Mouse (Mus musculus) liver, adult (tissue): ENCODE measurements at regions not wholly inside any gene's neighbourhood (a gene's known extent, or its start where the extent isn't known, plus 50 kb on each side); places are given as distances from the start of the nearest gene placed in this dataset.

ENCODE experiments used
- GATA4 ChIP-seq: IDR thresholded peaks from 2 replicates; pipeline ENCODE4 v1.6.1; 2014; ENCODE audit warnings: mild to moderate bottlenecking, low read length; ENCODE audit not compliant: insufficient replicate concordance

- no peak for TF ChIP-seq GATA4
These were observed 92.4 kb upstream of the Spdye4c start for GRCm38 (mm10) chr2:128498611-128499010.

- TF ChIP-seq GATA4, result no peak
These were observed 91.3 kb upstream of the Spdye4c start for GRCm38 (mm10) chr2:128499575-128500184.

GRCm38 (mm10) chr2:128502676-128503075 lies 88.3 kb upstream of the Spdye4c start:
- TF ChIP-seq GATA4, result no peak

GRCm38 (mm10) chr2:128503136-128503935 lies 87.7 kb upstream of the Spdye4c start:
- no peak for TF ChIP-seq GATA4

GRCm38 (mm10) chr2:128507591-128508243 lies 83.3 kb upstream of the Spdye4c start:
- TF ChIP-seq GATA4, result peak; percentile 94

- no peak for TF ChIP-seq GATA4
These were observed 82.8 kb upstream of the Spdye4c start for GRCm38 (mm10) chr2:128508244-128508605.

GRCm38 (mm10) chr2:128511291-128511690 lies 79.7 kb upstream of the Spdye4c start:
- no peak for TF ChIP-seq GATA4

- peak; percentile 45; the same call in 1 of the 2 replicates for TF ChIP-seq GATA4
These were observed 78.2 kb upstream of the Spdye4c start for GRCm38 (mm10) chr2:128512852-128513251.

GRCm38 (mm10) chr2:128514463-128515290 lies 76.3 kb upstream of the Spdye4c start:
- no peak for TF ChIP-seq GATA4

- no peak for TF ChIP-seq GATA4
These were observed 75.3 kb upstream of the Spdye4c start for GRCm38 (mm10) chr2:128515701-128516100.

GRCm38 (mm10) chr2:128516694-128517093 lies 74.3 kb upstream of the Spdye4c start:
- no peak for TF ChIP-seq GATA4

- TF ChIP-seq GATA4, result no peak
These were observed 72.9 kb upstream of the Spdye4c start for GRCm38 (mm10) chr2:128518142-128518541.

- no peak for TF ChIP-seq GATA4
These were observed 69.1 kb upstream of the Spdye4c start for GRCm38 (mm10) chr2:128521701-128522443.

- TF ChIP-seq GATA4, result no peak
These were observed 67.4 kb upstream of the Spdye4c start for GRCm38 (mm10) chr2:128523425-128524108.
